Mouse (Mus musculus) heart, postnatal 25 days (tissue): ENCODE results near the gene Ercc1. TPM values are rescaled to one million over a fixed set of nuclear protein-coding genes. Genes with fewer than 3 reads are reported as not detected.

Experiments used
- DNase-seq: peaks from one replicate; pipeline ENCODE4 v3.0.0; 2022; ENCODE audit warnings: low spot score
- intact Hi-C: fragments of 180-260 bp; cut with DNase I; formaldehyde crosslinking; loops from one replicate; pipeline ENCODE4 v1.15.1; 2025
- total RNA-seq, 2 experiments: library from RNA; stranded (reverse); gene quantifications; 2 replicates each; pipeline ENCODE4 v1.2.3; 2021

Ercc1 gene
- total RNA-seq, 2 experiments from 2014 or later: 40.7 to 45.1 TPM

GRCm38 (mm10) chr7:19359892-19360641 is 15.5 kb downstream of the Ercc1 start:
- intact Hi-C loops: loop anchor here (5.0 kb wide), 1 partner anchor 63 kb away; no protein-coding TSS in a partner anchor
- peak; percentile 69 for DNase-seq

GRCm38 (mm10) chr7:19360944-19361343 is 16.4 kb downstream of the Ercc1 start:
- intact Hi-C loops: loop anchor here (5.0 kb wide), 1 partner anchor 64 kb away; no protein-coding TSS in a partner anchor
- DNase-seq: peak; percentile 89

GRCm38 (mm10) chr7:19361720-19362119 is 17.1 kb downstream of the Ercc1 start:
- DNase-seq: peak; percentile 48
- intact Hi-C loops: loop anchor here (5.0 kb wide), 1 partner anchor 64 kb away; no protein-coding TSS in a partner anchor

GRCm38 (mm10) chr7:19362276-19362675 is 17.7 kb downstream of the Ercc1 start:
- no peak for DNase-seq
- intact Hi-C loops: loop anchor here (5.0 kb wide), 1 partner anchor 65 kb away; no protein-coding TSS in a partner anchor

- intact Hi-C loops: loop anchor here (5.0 kb wide), 1 partner anchor 67 kb away; no protein-coding TSS in a partner anchor
- DNase-seq: no peak
Observed at GRCm38 (mm10) chr7:19363881-19364280, 19.3 kb downstream of the Ercc1 start.

- DNase-seq: no peak
- intact Hi-C loops: no loop called here
Observed at GRCm38 (mm10) chr7:19365376-19365775, 20.8 kb downstream of the Ercc1 start.

GRCm38 (mm10) chr7:19368380-19368779 is 23.8 kb downstream of the Ercc1 start:
- DNase-seq: no peak
- intact Hi-C loops: no loop called here

- intact Hi-C loops: no loop called here
- no peak for DNase-seq
Observed at GRCm38 (mm10) chr7:19369823-19370425, 25.3 kb downstream of the Ercc1 start.

- intact Hi-C loops: no loop called here
- DNase-seq: no peak
Observed at GRCm38 (mm10) chr7:19373367-19373766, 28.8 kb downstream of the Ercc1 start.

GRCm38 (mm10) chr7:19375368-19375767 is 30.8 kb downstream of the Ercc1 start:
- no peak for DNase-seq
- intact Hi-C loops: no loop called here

- intact Hi-C loops: no loop called here
Observed at GRCm38 (mm10) chr7:19376019-19376418, 31.4 kb downstream of the Ercc1 start.

GRCm38 (mm10) chr7:19378049-19378448 is 33.5 kb downstream of the Ercc1 start:
- no peak for DNase-seq
- intact Hi-C loops: no loop called here

More at GRCm38 (mm10) chr7:19376019-19376418, 31.4 kb downstream of the Ercc1 start:
- DNase-seq: no peak

GRCm38 (mm10) chr7:19381377-19382165 is 37.0 kb downstream of the Ercc1 start, which contains the start of gene Ercc2:
Gene Ercc2, plus strand, starts transcription at chr7:19382010.
- intact Hi-C loops: no loop called here
- DNase-seq: peak; percentile 96

GRCm38 (mm10) chr7:19382166-19382541 is 37.6 kb downstream of the Ercc1 start:
- intact Hi-C loops: no loop called here
- no peak for DNase-seq

GRCm38 (mm10) chr7:19383708-19384107 is 39.1 kb downstream of the Ercc1 start:
- no peak for DNase-seq
- intact Hi-C loops: no loop called here

- intact Hi-C loops: no loop called here
- no peak for DNase-seq
Observed at GRCm38 (mm10) chr7:19388699-19389413, 44.3 kb downstream of the Ercc1 start.

GRCm38 (mm10) chr7:19394484-19394883 is 49.9 kb downstream of the Ercc1 start:
- intact Hi-C loops: no loop called here
- DNase-seq: no peak

GRCm38 (mm10) chr7:19399496-19400280 is 55.1 kb downstream of the Ercc1 start:
- intact Hi-C loops: no loop called here
- DNase-seq: no peak

GRCm38 (mm10) chr7:19400946-19401345 is 56.4 kb downstream of the Ercc1 start:
- intact Hi-C loops: no loop called here

More at GRCm38 (mm10) chr7:19400946-19401345, 56.4 kb downstream of the Ercc1 start:
- DNase-seq: no peak
